Mouse (Mus musculus) bone marrow macrophage, adult 2 months (primary cell): Measurements from ENCODE around the gene Vav1. TPM values are rescaled to one million over a fixed set of nuclear protein-coding genes. Genes with fewer than 3 reads are reported as not detected.

Experiments used
- H3K27ac ChIP-seq: 2 replicates; pipeline ENCODE4 v1.5.1; 2012; ENCODE audit warnings: low read depth, low read length; ENCODE audit not compliant: insufficient read depth
- H3K4me1 ChIP-seq: 2 replicates; pipeline ENCODE4 v1.6.1; 2012; ENCODE audit warnings: low read length; ENCODE audit not compliant: control insufficient read depth, insufficient read depth
- H3K4me3 ChIP-seq: 2 replicates; pipeline ENCODE4 v1.5.1; 2012; ENCODE audit warnings: mild to moderate bottlenecking, low read length, moderate library complexity; ENCODE audit not compliant: insufficient read depth
- CTCF ChIP-seq: IDR thresholded peaks from 2 replicates; pipeline ENCODE4 v1.5.1; 2012; ENCODE audit warnings: low read depth, mild to moderate bottlenecking, low read length, moderate library complexity
- POLR2A ChIP-seq: IDR thresholded peaks from 2 replicates; pipeline ENCODE4 v1.6.1; 2012; ENCODE audit warnings: mild to moderate bottlenecking, low read depth, low read length, borderline replicate concordance
- polyA plus RNA-seq: library from polyadenylated mRNA; stranded (reverse); fragments of >200 nt; gene quantifications from 2 replicates; pipeline ENCODE4 v1.2.4, GENCODE M21; 2012; ENCODE audit not compliant: missing spikeins, insufficient read depth, insufficient read length

Gene Vav1
- polyA plus RNA-seq, 1 experiment, result 128 TPM

DNA sequence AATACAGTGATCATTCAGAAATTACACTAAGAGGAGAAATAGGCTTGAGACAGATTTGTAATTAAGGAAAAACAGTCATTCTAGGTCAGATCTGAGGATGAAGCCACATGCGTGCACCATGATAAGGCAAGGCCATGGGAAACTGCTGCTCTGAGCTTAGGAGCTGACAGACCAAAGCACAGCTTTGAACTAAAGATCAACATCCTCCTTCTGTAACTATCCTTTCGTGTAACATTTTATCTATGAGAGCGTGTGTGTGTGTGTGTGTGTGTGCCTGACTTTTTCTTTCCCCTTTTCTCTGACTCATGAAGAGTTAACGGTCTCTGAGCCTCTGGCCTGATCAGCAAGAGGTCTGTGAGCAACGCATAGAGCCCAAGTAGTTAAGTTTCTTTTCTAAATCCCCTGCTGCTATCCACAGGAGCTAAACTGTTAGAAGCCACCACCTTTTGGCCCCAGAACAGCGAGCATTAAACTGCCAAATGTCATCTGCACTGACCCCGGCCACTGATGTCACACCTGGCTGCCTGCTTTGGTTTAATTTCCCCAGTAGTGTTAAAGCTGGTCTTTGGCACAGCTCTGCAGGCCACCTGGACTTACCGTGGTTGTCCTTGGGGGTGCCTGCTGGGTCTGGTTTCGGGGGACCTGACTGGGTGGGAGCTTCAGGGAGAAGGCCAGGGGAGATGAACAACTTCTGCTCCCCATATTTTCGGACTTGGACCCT lies 35.1 kb upstream of the Vav1 start:
- no peak for TF ChIP-seq POLR2A
- no peak for TF ChIP-seq CTCF
- Histone ChIP-seq H3K4me3 (no peak overlapping the region), H3K4me1 (peaks cover 13% of the 10 kb centered on the region)

DNA sequence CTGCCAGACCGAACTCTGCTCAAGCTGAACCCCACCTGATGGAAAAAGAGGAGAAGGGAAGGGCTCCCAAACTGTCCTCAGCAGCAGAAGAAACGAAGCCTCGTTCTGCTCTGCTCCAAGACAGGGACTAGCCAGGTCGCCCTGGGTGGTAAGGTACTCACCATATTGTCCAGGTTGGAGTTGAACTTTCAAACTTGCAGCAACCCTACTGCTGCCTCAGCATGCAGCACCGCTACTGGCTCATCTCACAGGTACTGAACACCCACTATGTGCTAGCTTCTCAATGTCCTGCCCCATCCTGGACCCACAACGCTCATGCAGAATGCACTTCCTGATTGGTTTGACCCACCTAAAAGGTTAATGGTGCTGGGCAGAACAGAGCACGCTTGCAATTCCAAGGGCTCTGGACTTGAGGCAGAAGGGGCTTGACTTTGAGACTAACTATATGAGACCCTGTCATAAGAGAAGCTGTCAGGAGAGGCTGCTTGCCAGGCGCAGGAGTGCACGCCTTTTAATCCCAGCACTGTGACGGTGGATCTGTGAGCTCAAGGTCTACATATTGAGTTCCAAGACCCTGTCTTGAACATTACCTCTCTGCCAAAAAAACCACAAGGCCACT lies 33.5 kb upstream of the Vav1 start:
- TF ChIP-seq CTCF (no peak), POLR2A (no peak)

More for the DNA sequence above, 35.1 kb upstream of the Vav1 start:
- no peak overlapping the region for H3K27ac ChIP-seq

DNA sequence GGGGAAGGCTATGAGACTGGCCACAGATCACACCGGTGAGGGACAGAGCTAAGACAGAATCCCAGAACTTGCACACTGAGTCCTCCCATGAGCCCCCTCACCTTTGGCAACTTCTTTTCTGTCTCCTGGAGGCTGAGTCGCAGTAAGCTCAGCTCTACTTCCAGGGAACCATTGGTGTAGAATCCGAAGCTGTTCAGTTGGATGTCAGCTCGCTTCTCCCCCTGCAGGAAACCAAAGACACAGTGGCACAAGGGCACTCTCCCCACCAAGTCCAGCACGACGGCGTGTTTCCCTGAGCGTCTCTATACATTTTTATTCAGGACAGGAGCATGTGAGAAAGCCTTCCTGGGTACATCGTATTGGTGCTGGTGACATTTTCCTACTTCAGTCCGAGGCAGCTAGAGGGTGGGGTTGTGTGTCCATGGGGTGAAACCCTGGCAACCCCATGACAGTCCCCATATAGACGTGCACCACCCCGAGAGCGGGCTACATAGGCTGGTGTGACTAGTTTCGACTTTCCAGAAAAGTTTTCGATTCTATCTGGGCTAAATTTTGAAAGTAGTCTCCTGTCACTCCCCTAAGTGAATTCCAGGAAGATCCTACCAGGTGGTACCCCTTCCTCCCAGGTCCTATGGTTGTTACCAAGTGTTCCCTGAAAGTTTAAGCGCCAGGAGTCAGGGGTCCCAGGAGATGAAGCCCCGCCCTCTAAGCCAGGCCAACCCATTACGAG lies 32.1 kb upstream of the Vav1 start:
- peaks cover 15% of the 10 kb centered on the region for H3K4me1 ChIP-seq
- H3K27ac ChIP-seq, result peak overlapping the region; percentile 37
- H3K4me3 ChIP-seq, result peak overlapping the region; percentile 77
- TF ChIP-seq CTCF (no peak), POLR2A (no peak)

More for the DNA sequence above, 33.5 kb upstream of the Vav1 start:
- Histone ChIP-seq H3K4me1 (peaks cover 15% of the 10 kb centered on the region), H3K27ac (no peak overlapping the region), H3K4me3 (no peak overlapping the region)

DNA sequence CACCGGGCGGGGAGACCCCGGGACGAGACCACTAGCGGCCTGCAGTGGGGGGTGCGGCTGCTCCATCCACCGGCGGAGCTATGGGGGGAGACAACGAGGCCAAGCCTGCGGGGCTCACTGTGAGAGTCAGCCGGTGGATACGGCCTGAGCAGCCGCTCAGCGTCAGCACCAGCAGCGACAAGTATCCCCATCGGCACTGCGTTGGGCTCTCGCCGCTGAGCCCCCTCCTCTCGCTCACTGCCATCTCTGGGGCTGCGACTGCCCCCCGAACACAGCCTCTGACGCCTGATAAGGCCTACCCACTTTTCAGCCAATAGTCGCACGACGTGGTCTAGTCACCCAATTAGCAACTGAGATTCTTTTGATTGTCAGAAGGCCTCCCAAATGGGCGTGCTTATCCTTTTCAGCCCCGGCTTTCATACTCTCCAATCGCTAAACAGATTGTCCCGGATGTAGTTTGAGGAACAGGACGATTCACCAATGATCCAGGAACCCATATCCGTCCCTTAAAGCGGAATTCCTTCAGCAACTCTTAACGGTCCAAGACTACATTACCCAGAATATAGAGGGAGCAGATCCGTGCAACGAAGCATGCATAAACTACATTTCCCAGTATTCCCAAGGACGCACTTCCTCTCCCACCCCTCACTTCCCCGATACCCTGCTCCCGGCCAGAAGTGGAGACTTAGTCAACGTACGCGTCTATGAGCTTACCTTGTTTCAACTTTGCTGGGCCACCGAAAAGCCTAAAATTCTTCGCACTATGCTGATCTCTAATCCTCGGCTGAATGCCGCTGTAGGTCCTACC lies 31.3 kb upstream of the Vav1 start:
- Histone ChIP-seq H3K4me1 (peaks cover 15% of the 10 kb centered on the region), H3K4me3 (peak overlapping the region; percentile 77), H3K27ac (peak overlapping the region; percentile 64)
- TF ChIP-seq POLR2A (no peak), CTCF (no peak)

DNA sequence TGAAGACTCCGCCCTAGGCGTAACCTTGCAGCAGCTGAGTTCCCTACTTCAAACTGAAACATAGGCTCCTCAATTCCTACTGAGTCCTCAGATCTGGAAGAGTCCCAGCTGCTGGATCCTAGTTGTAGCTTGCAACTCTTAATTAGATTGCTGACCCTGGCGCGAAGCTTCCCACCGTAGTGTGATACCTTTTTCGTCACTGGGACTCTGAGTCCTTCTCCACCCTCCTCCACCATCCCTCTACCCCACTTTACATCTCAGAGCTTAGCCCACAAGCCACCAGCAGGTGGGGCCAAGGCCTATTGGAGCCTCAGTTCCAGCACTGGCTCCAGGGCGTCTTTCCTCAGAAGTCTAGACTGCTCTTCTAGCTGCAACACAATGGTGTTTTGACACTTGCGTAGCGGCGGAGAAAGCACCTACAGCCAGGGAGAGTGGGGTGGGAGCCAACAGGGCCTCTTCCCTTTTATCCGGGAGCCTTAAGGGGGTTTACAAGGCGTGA lies 30.6 kb upstream of the Vav1 start, which contains the start of gene Gpr108:
Gpr108 (minus strand) TSS at position 246 of the 499 bp plus-strand sequence.
- Histone ChIP-seq H3K4me1 (peaks cover 15% of the 10 kb centered on the region), H3K4me3 (peak within 1 kb of the TSS; percentile 96), H3K27ac (peak within 1 kb of the TSS; percentile 64)
- TF ChIP-seq POLR2A, result no peak
- TF ChIP-seq CTCF, result peak; percentile 42

DNA sequence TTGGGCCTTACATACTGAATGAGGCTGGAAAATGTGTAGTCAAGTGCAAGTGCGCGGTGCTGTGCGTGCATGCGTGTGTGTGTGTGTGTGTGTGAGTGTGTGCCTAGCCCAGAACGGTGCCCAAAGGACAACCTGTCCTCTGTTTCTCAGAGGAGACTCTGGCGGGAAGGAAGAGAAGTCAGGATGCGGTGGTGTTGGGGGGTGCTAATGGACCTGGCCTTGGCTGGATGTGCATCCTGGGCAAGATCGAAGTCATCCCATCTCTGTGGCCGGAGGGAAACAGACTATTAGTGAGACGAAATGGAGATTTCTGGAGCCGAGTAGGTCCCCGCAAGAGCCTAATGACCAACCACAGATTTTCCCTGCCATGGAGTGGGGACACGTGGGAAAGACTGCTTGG lies 30.1 kb upstream of the Vav1 start:
- peak overlapping the region; percentile 75 for H3K4me3 ChIP-seq
- TF ChIP-seq CTCF (no peak), POLR2A (no peak)
- peak overlapping the region; percentile 64 for H3K27ac ChIP-seq
- H3K4me1 ChIP-seq, result peaks cover 15% of the 10 kb centered on the region

DNA sequence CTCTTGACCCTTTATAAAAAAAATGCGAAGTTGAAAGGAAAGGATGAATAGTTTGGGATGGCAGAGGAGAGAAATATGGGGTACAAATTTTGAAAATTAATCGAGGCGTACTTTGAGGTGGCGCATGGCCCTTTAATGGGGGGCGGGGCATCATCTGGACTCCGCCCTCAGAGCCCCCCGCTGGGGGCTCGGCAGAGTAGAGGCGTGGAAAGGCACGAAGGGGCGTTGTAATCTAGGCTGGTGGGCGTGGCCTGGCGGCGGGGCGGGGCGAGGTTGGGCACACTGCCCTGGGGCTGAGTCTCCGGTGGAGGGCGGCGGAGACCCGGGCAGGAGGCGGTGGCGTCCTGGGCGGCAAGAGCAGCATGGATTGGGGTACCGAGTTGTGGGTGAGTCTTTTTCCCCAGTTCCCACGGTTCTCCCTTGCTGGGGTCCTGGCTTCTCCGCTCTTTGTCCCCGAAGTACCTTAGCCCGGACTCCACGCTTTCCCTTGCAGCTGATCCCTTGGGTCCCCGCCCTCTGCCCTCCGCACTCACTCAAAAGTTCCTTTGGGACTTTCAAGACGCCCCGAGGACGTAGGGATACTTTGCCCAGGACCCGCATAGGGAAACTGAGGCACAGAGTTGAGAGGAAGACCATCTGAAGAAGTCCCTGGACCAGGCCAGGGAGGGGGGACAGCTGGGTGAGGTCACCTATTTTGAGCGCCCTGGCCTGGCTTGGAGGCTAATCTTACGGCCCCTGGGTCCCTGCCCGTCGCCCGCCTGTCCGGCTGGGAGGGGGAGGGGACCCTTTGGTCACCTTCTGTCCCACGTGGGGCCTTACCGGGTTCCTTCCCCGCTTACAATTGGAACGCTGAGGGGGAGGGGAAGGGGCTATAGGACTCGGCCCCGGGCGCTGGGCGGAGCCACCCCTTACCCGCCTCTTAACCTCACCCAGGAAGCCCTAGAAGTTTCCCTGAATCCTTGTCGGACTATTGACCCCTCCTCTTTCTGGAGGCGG lies 29.4 kb upstream of the Vav1 start, which contains the start of gene Trip10:
Trip10 (plus strand) TSS at position 270 of the 996 bp plus-strand sequence.
- TF ChIP-seq POLR2A (no peak), CTCF (no peak)

DNA sequence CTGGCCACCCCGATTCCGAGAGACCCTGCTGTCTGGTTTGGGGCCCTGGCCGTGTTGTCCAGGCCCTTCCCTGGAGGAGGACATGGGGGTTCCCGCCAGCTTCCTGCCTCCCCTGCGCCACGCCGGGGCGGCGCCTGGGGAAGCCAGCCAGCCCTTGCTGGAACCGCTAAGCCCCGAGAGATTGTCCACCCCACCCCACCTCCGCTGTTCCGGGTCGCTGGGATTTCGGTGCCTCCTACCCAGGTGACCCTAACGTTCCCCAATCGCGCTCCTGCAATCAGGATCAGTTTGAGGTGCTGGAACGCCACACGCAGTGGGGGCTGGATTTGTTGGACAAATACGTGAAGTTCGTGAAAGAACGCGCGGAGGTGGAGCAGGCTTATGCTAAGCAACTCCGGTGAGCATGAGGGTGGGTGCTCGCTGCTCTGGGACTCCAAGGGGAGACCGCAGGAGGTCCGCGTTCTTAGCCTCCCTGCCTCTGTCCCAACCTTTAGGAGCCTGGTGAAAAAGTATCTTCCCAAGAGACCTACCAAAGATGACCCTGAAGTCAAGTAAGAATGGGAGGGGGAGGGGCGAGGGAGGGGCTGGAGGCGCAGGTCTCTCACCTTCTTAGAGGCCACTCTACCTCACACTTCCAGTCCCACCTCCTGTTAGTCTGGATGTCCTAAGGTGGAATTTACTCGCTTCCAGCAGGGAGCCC lies 28.3 kb upstream of the Vav1 start:
- H3K27ac ChIP-seq, result no peak overlapping the region
- no peak for TF ChIP-seq POLR2A
- no peak for TF ChIP-seq CTCF
- peaks cover 10% of the 10 kb centered on the region for H3K4me1 ChIP-seq
- H3K4me3 ChIP-seq, result peak overlapping the region; percentile 96

More for the DNA sequence above, 29.4 kb upstream of the Vav1 start, which contains the start of gene Trip10:
- peak within 1 kb of the TSS; percentile 96 for H3K4me3 ChIP-seq
- H3K4me1 ChIP-seq, result peaks cover 15% of the 10 kb centered on the region
- H3K27ac ChIP-seq, result peak within 1 kb of the TSS; percentile 64
